Mouse (Mus musculus) naive thymus-derived CD4-positive, alpha-beta T cell, adult 2 months (primary cell): ENCODE results near the gene Dnmbp.

Source experiments
- DNase-seq: peaks from one replicate; pipeline ENCODE4 v3.0.0-alpha.2; 2011; ENCODE audit warnings: low read depth

Gene Dnmbp

DNA sequence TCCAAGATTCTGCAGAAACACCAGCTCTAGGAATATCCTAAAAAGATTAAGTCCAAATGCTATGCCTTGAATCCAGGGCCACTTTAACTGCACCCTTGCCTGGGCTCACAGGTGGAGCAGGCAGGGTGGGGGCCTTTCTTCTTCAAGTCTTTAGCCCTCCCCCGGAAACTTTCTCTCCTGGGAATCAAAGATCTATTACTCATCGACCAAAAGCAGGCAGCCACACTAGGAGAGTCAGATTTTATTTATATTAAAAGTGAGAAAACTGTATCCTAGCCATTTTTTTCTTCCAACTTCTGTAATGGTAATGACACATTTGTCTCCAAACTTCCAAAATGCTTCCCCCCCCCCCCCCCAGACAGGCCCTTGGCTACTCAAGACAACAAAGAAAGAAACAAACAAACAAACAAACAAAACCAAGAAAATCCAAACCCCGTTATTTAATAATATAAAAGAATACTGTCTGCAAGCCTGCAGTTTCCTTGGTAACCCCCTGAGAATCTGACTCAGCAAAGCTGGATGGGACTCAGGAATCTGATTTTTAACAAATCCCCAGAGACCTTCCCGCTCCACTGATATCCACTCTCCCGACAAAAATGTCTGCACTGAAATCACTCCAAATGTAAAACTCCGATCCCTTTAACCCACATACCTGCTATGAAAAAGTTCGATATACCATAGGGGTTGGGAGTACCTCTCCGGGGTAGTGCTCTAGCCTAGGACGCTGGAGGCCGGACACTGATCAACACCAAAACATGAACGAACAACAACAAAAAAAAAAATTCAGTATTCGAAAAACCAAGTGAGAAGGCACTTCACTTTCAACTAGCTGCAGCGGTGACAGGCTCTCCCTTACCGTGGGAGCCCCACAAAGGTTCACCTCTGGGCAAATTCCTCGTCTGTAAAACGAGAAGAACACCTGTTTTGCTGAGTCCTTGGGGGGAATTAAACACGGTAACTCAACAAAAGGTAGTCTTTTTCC lies 61.6 kb downstream of the Dnmbp start:
- no peak for DNase-seq

DNA sequence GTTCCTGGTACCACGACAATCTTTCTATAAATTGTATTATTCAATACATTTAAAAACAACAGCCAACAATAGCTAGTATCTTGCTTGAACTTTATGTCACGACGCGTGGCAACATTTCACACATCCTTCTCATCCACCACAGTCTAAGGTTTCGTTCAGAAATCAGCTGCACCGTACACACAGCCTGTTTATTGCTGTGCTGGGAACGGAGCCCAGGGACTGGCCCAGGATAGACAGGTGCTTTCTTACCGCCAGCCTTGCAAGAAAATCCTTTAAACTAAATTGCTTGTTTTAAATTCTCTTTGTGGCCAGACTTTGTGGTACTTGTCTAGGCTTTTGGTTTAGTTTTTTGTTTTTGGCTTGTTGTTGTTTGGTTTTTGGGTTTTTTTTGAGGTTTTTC lies 62.6 kb downstream of the Dnmbp start:
- DNase-seq = no peak

DNA sequence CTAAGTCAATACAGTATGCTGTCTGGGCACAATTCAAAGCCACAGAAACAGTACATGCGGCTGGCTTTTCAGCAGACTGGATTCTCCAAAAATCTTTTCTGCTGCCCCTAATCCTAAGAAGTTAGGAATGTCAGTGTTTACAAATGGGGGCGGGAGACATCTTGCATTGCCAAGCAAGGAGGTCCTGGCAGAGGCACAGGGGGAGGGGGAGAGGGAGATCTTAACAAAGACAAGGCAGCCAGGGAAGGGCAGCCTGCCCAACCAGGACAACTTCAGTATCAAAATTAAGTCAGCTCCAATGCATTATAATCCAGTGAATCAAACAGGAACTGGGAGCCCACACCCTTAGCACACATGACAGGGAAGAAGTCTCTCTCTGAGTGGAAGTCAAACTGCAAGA lies 64.0 kb downstream of the Dnmbp start:
- DNase-seq = no peak

DNA sequence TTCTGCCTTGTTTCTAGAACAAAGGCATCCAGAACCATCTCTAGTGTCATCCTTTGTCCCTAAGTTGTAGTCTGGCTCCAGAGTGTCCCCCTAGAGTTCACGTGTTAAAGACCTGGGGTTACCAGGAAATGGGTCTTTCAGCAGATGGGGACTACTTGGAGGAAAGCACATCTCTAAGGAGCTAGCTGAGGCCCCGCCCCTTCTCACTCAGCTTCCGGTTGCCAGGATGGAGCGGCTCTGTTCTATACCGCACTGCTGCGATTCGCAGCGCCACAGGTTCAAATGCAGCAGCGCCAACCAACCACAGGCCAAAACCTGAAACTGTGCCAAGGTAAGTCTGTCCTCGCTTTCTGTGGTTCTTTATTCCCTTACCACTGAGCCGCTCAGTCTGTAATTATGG lies 65.6 kb downstream of the Dnmbp start:
- DNase-seq = no peak

DNA sequence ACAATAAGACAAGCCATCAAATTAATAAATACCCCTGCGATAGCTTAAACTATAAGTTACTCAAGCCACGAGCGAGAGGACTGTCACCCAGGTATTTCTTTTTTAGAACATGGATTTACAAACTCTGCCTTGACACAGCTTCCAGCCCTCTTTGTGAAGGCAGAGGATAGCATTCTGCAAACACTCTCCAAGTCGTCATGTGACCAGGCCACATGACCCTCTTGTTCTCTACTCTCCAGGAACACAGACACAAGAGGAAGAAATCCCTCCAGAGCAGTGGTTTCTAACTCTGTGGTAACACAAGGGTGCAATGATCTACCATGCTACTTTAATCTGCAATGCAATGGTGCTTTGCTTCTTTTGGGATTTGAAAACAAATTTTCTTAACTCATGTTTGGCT lies 69.6 kb downstream of the Dnmbp start:
- DNase-seq = no peak

DNA sequence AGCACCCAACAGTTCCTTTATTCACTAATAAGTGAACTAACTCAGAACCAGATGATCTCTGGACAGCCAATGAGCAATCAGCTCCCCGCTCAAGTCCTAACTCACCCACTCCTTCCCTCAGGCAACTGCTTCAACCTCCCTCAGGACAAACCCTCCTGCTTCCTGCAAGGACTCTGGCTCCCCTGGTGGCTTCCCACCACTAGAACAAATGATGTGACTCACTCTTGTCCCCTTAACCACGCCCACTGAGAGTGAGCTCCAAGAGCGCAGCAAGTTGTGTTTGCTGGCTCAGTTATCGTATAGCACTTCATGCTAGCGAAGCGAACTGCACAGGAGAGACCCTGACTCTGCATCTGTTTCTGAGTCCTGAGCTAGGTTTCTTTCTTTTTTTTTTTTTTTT lies 82.6 kb downstream of the Dnmbp start:
- DNase-seq = no peak

DNA sequence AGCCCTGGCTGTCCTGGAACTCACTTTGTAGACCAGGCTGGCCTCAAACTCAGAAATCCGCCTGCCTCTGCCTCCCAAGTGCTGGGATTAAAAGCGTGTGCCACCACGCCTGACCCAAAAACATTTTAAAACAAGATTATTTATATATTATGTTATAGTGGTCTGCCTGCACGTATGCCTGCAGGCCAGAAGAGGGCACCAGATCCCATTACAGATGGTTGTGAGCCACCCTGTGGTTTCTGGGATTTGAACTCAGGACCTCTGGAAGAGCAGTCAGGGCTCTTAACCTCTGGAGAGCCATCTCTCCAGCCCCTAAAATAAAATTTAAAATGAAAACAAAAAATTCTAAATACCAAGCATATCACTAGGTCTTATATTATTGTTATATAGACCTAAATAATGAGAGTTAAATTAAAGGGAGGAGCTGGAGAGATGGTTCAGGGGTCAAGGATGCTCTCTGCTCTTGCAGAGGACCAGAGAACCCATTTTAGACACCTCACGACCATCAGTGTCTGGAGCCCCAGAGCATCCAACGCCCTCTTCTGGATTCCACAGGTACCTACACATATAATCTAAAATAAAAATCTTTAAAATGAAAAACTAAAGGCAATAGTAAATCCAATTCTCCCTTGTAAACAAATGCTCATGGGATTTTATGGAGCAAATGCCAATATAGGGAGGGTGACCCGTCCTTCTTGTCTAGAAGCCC lies 87.0 kb downstream of the Dnmbp start:
- DNase-seq = peak; percentile 15

DNA sequence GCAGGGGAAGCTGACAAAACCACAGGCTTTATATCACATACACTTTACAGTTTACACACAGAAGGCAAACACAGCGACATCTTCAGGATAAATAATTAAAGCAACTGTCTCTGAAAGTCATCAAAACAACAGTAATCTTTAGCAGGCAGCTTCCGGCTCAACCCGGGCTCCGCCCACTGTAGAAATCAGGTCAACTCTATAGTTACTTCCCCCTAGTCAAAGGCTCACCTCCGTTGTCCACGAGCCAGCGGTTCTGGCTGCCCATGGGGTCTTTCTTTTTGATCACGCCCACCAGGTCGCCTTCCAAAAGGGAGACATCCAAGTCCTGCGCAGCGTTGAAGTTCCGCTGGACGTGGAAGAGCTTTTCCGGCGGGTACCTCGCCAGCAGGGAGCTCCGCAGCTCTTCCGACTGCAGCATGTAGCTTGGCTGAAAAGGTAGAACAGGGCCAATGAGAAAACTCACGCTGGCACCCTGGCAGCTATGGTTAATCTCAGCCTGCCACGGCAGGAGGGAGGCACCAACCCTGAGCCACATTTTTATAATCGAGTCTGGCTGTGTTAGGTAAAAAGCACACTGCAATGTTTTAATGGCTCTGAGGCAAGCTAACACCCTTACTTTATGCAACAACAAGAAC lies 87.9 kb downstream of the Dnmbp start:
- peak; percentile 76 for DNase-seq

DNA sequence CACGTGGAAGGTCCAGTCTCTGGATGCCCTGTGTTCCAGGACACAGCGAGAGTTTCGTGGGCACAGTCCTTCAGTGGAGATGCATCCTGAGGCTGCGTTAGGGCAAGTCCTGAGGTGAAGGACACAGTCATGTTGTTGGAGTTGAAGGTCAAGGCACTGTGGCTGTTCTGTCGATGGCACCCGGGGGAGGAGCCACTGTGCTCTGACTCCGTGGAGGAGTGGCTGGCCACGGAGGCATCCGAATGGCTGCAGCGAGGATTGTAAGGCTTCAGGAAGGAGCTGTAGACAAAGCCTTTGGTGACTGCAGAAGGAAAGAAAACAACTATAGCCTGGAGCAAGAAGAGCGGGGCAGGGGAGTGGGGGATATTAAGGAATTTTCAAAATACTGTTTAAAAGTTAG lies 90.0 kb downstream of the Dnmbp start:
- no peak for DNase-seq

DNA sequence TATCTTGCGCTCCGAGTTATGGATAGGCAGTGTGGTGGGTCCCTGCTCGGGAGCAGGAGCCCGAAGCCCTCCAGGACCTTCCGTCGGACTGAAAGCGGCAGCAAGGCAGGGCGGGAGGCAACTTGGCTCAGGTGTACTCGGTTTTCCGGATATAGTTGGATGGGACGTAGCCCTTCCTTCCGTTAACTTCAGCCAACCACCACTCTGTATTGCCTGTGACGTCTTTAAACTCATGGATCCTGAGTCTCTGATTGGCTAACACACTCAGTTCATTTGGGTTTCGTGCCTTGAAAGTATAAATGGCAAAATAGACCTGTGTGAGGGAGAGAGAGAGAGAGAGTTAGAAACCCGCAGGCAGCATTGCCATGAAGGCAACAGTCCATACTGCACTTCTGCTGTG lies 92.0 kb downstream of the Dnmbp start:
- DNase-seq = no peak

DNA sequence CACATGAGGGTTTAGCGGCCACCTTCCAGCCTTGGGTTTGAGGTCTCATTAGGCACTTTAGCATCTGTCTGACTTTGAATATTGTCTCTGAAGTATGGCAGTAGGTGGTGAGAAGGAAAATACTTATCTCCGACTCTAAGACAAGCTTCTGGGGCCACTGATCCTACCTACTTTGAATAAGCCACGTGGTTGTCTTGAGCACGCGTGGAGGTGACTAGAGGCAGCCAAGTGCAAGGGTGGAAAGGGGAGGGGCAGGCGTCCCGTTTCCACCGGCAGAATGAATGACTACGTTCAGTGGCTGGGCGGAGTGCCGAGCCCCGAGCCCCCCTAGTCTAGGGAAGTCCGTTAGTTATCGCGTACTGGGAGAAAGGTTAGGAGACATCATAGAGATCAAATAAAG lies 92.9 kb downstream of the Dnmbp start:
- no peak for DNase-seq

DNA sequence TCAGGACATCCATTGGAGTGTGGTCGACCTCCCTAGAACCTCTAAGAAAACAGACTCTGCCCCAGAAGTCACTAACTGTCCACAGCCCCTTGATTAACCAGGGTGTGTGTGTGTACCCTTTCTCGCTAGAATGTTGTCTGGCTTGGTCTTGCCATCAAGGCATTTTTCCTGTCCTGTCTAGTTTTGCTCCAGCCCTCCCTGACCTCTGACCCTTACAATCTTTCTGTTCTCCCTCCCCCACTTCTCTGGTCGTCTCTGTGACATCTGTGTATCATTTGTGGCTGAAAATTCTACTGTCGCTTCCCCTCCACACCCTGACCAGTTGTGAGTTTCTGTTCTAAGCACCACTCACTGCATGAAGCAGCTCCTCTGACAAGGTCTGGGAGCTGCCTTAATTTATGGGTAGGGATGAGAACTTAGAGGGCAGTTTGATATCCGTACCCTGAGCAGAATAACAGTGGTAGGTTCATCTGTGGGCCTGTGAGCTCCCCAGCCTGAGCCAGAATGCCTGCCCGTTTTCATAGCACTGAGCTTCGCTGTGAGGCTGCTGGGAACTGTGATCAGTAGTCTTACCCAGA lies 94.6 kb downstream of the Dnmbp start:
- DNase-seq = no peak

DNA sequence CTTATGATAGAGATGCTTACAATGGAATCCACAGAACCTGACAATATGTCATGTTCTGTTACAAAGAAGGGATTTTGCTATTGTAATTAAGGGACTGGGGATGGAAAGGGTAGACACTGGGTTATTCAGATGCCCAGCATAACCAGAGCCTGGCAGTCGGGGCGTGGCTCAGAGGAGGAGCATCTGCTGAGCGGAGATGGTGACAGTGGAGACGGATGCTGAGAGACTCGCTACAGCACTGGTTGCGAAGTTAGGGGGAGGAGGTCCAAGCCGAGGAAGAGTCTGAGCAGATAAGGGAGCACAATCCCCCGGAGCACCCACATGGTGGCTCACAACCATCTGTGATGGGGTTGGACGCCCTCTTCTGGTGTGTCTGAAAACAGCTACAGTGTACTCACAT lies 96.8 kb downstream of the Dnmbp start:
- DNase-seq = no peak

DNA sequence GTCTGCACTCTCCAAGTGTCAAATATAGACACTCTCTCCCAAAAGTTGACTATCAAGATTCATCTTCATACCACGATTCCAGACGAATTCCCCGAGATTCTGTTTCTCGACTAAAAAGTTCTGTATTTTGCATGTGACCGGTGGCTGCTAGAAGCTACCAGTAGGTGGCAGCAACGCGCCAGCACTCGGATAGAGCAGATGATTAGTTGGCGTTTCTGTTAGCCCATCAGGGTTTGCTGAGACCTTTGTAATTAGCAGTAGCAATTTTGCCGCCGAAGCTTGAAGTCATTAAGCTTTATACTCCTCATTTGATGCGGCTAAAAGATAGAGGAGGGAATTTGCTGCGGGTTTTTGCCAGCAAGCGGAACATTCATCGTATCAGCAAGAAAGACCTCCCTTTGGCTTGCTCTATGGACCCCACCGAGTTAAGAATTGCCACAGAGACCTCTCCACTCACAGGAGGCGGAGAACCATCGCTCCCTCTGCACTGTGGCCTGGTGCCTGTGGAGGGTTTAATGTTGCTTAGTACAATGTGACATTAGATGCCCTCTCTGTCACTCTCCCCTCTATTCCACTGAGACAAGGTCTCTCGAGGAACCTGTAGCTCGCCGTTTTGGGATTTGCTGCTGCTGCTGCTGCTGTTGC lies 107.4 kb downstream of the Dnmbp start:
- DNase-seq = peak; percentile 81

DNA sequence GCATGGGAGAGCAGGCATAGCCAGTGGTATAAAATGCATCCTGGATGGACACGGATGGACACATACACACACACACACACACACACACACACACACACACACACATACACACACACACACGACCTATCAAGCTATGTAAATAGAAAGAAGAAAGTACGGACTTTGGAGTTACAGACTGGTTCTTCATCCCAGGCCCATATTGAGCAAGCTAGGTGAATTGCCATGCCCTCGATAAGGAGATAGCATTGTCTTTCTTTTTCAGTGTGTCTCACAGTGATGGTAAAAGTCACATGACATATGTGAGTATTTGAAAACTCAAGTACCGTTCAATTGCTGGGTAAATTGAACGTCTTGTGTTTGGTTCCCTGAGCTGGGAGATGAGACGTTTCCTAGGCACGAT lies 113.1 kb downstream of the Dnmbp start:
- DNase-seq = no peak

DNA sequence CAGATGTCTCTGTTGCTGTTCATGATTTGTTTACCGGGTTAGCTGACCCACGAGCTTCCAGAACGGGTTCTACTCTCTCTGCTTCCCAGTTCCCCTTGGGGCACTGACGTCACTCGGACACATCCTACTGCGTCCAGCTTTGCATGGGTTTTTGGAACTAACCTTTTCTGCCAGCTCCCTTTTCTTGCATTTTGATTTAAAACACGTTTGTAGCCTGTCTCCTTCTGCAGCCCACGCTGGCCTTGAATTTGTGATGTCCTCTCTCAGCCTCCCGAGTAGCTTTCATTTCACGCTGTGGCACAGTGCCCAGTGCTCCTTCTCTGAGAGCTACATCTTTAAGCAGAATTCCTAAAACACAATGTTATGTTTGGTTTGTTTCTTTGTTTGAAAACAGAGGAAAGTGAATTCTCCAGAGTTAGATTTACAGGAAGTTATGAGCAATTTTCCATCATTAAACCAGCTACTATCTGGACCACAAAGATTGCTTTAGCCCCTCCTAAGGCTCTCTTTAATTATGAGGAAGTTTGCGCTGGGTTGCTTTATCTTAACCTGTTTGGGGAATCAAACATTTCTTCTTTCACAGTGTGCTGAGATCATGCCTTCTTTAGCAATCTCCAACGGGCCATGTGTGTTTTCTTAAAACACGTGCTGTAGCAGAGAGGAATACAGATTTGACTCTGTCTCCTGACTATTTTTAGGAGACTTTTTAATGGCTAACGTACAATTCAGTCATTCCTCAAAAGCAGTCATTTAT lies 124.2 kb downstream of the Dnmbp start:
- DNase-seq = no peak

DNA sequence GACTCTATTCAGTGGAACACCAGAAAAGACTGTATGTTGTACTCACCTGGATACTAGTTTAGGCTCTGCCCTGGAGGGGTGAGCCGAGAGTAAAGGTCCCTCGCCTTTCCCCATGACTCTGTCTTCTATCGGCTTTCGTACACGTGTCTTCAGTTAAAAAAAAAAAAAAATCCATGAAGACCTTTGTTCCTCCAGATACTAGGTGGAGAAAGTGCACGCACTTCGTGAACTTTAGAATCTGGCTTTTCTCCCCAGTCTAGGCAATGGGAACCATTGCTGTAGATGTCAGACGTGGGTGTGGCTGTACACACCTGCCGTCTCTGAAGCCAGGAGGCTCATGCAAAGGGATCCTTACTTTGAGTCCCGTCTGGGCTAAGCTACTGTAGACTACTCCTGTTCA lies 126.7 kb downstream of the Dnmbp start:
- no peak for DNase-seq

DNA sequence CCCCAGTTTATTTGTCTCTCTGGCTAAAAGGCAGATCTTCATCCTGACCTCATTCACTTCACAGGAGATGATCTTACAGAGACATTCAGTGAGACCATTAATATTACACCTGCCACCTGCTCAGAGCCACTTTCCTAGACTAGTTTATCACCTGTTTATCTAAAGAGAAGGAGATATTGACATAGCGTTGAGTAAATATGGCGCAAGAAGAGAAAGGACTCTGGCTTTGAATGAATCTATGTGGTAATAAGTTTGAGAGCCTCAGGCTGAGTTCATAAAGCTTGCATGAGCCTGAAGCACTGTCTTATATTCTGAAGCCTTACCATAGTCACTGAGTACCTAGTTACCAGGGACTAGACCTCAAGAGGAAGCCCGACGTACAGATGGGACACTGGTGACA lies 128.6 kb downstream of the Dnmbp start:
- no peak for DNase-seq

DNA sequence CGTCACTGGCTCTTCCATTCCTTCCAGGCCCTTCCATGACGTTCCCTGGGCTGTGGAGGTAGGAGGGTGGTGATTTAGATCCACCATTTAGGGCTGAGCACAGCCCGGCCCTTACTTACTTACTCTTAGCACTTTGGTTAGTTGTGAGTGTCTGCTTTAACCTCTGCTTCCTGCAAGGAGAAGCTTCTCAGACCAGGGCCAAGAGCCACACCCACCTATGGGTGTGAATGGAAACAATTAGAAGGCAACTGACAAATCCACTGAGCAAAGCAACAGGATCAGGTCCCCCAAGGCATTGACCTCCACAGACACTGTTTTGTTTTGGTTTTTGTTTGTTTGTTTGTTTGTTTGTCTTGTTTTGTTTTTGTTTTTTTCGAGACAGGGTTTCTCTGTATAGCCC lies 130.7 kb downstream of the Dnmbp start:
- no peak for DNase-seq

DNA sequence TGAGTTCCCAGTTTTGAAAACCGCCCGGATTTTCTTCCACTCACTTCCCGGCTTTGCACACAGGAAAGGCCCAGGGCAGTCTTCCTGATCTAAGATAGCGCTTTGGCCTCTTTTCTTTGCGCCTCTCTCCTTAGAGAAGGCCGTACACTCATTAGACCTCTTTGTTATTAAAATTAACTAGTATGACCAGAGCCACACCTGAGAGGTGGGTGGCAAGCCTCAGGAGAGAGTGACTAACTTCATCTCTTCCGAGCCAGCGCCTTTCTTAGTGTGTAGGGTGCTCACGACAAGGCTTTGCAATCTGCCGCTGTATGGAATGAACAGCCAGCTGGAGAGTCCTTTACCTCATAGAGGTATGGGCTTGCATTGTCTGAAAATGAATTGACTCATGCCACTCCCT lies 136.1 kb downstream of the Dnmbp start:
- DNase-seq = no peak

DNA sequence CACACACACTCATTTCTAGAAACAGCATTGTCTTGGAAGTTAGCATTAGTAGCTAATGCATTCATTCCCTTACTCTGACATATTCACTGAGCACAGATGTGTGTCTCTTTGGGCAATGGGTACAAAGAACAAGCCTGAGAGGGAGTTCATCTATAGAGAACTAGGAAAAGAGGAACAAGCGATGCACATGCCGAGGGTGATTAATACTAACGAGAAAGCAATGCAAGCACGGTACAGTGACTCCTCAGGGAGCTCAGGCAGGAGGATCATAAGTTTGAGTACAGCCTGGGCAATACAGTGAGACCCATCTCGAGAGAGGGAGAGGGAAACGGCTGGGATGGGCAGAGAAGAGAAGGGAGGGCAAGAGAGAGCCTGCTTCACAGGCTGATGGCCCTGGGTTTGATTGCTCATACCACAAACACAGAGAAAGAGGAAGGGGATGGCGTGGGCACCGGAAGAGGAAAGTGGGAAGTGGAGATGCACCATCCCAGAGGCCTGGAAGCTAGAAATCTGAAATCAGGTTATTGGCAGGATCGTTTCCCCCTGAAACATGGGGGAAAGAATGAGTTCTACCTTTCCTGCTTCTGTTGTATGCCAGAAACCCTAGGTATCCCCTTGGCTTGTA lies 138.5 kb downstream of the Dnmbp start:
- no peak for DNase-seq
